Mouse (Mus musculus): ENCODE data around the gene Akap2. TPM values are rescaled to one million over a fixed set of nuclear protein-coding genes. Genes with fewer than 3 reads are reported as not detected.

Akap2 gene
- total RNA-seq, 2 experiments from 2014 or later = 39.4 to 43.5 TPM

DNA sequence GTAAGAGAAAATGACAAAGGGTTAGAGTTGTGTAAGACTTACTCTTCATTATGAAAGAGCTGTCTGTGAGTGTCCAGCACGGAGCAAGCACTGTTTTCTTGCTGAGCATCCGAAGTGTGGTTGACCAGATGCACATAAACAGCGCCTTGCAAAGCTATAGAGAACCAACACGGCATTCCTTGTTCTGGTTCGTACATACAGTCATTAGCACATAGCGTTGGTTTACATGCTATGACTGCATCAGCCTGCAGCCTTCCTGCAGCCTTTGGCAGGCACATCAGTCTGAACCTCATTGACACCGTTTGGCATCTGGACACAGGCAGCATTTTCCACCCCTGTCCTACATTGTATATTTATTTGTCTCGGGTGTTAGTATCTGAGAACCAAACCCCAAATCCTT, 98.7 kb downstream of the Akap2 start:
- intact Hi-C loops (cut with DNase I) = no loop called here
- DNase-seq (ENCODE audit: low spot score in 2 of 2) = no peak

DNA sequence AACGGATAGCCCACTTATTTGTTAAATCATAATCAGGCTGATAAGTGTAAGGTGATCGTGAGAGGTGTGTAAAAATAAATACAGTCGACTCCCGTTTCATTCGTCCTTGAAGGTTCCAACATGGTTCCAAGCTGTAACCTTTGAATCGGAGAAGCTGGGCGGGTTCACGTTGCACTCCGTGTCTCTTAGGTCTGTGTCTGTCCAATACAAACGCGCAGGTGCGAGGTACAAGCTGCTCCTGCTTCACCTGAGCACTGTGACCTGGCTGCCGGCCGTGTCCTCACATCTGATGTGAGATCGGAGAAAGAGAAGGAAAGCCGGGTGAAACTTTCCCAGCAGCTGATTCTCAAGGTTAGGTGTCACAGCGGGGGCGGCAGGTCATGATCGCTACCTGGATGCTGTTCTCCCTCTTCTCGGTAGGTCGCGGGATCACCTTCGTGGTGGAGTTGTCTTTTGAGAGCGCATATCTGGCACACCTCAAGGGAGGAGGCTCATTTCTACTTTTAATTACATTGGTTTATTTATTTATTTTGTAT, 103.5 kb downstream of the Akap2 start:
- intact Hi-C loops (cut with DNase I) = no loop called here
- DNase-seq (ENCODE audit: low spot score in 2 of 2) = no peak

DNA sequence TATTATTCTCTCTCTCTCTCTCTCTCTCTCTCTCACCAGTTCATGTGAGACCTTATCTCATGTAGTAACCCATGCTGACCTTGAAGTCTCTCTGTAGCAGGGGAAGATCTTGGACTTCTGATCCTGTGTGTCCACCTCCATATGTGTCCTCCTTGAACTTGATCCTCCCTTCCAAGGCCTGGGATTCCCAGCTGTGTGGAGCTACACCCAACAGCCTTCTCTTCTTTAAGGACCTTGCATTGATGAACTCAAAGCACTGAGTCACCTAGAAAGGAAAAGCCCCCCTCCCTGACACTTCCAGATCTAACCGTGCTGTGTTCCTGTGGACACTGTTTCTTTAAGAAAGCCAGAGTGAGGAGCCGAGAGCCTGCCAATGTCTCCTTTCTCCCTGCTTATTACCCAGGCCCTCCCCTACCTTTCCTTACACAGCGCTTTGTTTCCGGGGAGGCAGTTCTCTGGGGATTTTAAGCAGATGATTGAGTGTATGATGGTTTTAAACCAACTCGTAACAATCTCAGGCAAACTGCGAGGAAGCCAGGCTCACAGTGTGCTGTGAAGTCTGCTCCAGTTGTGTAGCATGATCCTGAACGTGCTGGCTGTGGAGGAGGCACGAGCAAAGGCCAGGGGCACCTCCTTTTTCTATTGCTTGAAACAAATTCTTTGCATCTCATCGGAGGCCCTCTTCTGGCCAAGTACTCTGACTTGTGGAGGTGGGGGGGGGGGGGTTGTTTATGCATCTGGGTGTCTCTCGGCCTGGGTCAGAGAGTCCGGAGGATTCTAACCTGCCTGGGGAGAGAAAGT, 104.3 kb downstream of the Akap2 start:
- peak in 1 of 2 experiments; percentile 18 for DNase-seq (ENCODE audit: low spot score in 2 of 2)
- intact Hi-C loops (cut with DNase I) = no loop called here

- no peak for DNase-seq (ENCODE audit: low spot score in 2 of 2)
- intact Hi-C loops (cut with DNase I) = no loop called here
Measured at GRCm38 (mm10) chr4:57822641-57823040, 105.2 kb downstream of the Akap2 start.

DNA sequence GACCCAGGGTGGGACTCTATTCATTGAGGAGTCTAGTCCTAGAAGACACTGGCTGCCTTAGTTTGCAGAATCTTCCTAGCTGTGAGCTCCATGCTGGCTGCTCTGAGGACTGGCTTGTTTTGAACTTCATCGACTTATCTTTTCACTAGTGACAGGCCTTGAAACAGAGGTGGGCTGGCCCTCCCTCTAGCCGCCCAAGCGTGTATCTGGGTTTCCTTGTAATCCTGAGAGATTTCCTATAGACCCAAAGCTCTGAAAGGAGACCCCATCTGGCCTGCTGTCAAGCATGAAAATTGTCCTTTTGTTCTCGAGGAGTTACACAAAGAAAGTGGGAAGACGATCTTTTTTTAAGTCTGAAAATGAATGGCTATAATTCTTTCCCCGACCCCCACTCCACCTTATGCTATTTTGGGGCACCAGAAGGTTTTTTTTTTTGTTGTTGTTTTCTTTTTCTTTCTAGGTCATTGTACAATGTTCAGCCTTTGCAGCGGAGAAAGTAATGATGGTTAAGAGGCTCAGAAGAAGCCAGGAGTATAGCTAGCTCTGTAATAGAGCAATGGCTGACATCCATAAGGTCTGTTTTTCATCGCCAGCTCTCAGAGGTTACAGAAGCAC, 107.3 kb downstream of the Akap2 start:
- no peak for DNase-seq (ENCODE audit: low spot score in 2 of 2)
- intact Hi-C loops (cut with DNase I) = no loop called here

DNA sequence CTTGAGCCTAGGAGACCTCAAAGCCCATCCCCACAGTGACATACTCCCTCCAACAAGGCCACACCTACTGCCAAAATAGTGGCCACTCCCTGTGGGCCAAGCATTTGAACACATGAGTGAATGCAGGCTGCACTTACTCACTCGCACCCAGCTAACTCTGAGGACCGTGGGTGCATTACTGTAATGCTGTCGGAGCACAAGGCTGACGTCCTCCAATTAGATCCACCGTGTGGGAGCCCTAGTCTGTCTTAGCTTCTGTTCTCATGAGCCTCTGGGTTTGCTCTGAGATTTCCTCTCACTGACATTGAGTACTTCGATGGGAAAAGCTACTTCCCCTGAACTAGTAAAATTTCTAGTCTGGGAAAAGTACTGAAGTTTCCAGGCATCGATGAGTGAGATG, 108.8 kb downstream of the Akap2 start:
- intact Hi-C loops (cut with DNase I) = no loop called here
- DNase-seq (ENCODE audit: low spot score in 2 of 2) = no peak

- DNase-seq (ENCODE audit: low spot score in 2 of 2) = no peak
- intact Hi-C loops (cut with DNase I) = no loop called here
Measured at GRCm38 (mm10) chr4:57829131-57829530, 111.7 kb downstream of the Akap2 start.

GRCm38 (mm10) chr4:57829740-57830139, 112.3 kb downstream of the Akap2 start:
- intact Hi-C loops (cut with DNase I) = no loop called here
- DNase-seq (ENCODE audit: low spot score in 2 of 2) = no peak

DNA sequence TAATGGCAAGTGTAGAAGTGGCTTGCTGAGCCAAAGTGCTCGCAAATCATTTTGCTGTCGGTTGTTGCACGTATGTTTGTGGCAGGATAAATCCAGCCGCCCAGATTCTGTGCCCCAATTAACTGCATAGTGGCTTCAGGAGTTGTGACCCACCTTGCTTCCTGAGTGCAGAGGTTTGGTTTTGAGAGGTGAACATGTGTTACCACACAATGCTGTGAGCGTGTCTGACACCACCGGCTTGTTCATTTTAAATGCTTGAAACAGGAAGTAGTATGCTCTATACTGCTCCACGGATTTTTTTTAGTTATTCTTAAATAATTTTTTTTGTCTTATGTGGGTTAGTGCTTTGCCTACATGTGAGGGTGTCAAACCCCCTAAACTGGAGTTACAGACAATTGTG, 114.9 kb downstream of the Akap2 start:
- no peak for DNase-seq (ENCODE audit: low spot score in 2 of 2)
- intact Hi-C loops (cut with DNase I) = no loop called here

GRCm38 (mm10) chr4:57833060-57833459, 115.6 kb downstream of the Akap2 start:
- intact Hi-C loops (cut with DNase I) = no loop called here
- DNase-seq (ENCODE audit: low spot score in 2 of 2) = no peak

DNA sequence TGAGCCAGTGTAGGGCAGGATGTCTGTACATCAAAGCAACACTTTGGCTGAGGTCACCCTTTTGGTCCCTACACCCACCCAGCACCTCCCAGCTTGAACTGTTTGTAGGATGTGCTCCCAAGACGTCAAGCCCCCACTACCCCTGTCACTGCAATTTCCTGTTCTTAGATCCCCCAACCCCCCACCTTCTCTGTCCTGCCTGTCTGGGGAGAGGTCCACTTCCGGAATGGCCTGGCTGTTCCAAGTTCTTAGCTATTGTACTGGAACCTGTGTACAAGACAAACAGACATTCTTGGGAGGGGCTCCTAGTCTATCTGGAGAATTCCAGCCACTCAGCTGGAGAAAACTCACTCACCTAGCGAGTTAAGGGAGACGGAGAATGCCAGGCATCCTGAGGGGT, 116.7 kb downstream of the Akap2 start:
- intact Hi-C loops (cut with DNase I) = no loop called here
- DNase-seq (ENCODE audit: low spot score in 2 of 2) = no peak

GRCm38 (mm10) chr4:57837089-57837488, 119.6 kb downstream of the Akap2 start:
- intact Hi-C loops (cut with DNase I) = no loop called here

DNA sequence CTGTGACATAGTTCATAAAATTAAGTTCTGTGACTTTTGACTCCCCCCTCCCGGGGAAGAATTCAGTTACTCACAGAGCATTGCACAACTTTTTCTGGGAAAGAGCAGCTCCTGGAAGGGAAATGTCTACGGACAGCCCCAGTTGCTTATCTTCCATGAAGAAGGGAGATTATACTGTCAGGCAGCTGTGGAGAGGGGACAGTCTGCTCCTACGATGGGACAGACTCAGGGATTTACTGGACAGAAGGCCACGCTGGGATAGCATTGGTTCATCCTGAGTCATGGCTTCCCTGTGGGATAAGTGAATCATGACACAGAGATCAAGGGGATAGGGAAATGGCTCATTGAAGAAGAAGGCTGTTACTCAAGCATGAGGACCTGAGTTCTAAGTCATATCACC, 121.9 kb downstream of the Akap2 start:
- intact Hi-C loops (cut with DNase I) = no loop called here
- DNase-seq (ENCODE audit: low spot score in 2 of 2) = no peak

More at GRCm38 (mm10) chr4:57837089-57837488, 119.6 kb downstream of the Akap2 start:
- no peak for DNase-seq (ENCODE audit: low spot score in 2 of 2)

- DNase-seq (ENCODE audit: low spot score in 2 of 2) = no peak
- intact Hi-C loops (cut with DNase I) = no loop called here
Measured at GRCm38 (mm10) chr4:57841911-57842310, 124.5 kb downstream of the Akap2 start.

DNA sequence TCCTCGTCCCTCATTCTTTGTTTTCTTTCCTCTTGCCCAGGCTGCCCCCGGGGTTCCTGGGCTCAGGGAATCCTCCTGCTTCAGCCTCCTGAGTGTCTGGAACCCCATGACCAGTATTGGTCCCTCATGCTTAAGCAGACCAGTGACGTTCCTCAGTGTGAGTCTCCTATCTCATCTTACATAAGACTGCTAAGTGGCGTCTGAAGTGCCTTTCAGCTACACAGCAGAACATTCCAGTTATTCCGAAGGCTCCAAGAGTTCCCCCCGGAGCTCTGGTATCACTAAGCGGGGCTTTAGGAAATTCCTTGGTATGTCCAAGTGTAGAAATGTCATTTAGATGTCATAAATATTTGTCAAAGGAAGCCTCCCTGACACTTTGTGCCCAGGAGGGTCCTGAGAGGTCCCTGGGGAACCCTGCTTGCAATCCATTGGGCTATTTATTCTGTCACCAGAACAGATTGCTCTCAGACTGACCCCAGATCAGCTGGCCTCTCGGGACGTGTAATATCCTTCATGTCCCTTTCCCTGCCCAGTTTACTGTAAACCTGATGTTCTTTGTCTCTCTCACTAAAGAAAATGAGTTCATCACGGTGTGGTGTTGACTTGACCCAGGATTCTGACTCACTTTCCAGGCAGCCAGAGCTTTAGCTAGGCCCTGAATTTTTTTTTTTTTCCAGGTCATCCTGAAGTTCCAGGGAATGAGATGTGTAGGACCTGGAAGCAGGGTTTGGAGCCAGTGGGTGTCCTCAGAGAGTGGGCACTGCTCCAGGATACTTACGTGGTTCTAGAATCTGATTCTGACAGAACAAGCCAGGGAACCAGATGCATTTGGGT, 125.2 kb downstream of the Akap2 start:
- intact Hi-C loops (cut with DNase I) = no loop called here
- DNase-seq (ENCODE audit: low spot score in 2 of 2) = no peak

DNA sequence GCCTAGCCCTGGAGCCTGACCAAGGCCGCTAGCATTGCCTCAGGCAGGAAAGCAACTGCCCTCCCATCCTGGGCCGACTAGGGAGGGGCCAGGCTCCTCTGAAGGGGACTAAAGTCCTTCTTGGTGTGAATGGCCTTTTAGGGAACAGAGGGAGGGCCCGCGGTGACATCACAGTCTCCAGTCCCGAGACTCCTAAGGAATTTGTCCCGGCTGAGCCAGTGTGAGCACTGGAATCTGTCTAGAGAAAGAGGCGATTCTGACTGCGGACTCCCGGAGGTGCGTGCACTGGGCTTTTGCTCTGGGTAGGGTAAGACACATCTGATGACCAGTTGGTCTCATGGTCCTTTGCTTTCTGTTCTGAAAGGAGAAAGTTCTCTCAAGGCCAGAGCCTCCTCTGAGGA, 127.6 kb downstream of the Akap2 start:
- intact Hi-C loops (cut with DNase I) = no loop called here
- DNase-seq (ENCODE audit: low spot score in 2 of 2) = peak in 1 of 2 experiments; percentile 35

- no peak for DNase-seq (ENCODE audit: low spot score in 2 of 2)
- intact Hi-C loops (cut with DNase I) = no loop called here
Measured at GRCm38 (mm10) chr4:57845541-57846210, 128.2 kb downstream of the Akap2 start.

DNA sequence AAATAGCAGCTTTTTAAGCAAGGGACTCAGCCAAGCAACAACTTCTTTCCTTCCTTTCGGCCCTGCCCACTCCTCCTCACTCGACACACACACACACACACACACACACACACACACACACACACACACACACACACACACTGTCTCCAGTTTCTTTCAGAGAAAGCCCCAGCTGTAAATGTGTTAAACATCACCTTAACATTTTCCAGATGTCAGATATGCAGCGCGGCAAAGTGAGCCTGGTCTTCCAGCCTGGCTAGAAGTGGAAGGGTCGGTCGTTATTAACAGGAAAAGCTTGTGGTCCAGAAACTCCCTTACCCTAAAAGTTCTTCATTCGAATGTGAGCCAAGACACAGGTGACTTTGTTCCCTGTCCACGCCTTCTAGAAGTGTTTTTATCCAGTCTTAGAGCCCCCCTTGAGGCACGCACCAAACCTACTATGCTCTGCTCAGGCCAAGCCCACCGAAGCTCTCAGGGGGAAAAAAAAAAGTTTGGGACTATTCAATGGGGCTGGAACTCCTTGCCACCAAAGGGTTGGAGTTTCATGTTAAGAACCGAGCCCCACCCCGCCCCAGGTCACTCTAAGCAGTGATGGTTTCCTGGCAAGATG, 129.0 kb downstream of the Akap2 start:
- intact Hi-C loops (cut with DNase I) = no loop called here
- no peak for DNase-seq (ENCODE audit: low spot score in 2 of 2)

- intact Hi-C loops (cut with DNase I) = no loop called here
- no peak for DNase-seq (ENCODE audit: low spot score in 2 of 2)
Measured at GRCm38 (mm10) chr4:57846991-57847422, 129.6 kb downstream of the Akap2 start.
